Mouse (Mus musculus) forebrain, embryonic 11.5 days (tissue): ENCODE measurements around the gene Cyp26b1. TPM values are rescaled to one million over a fixed set of nuclear protein-coding genes. Genes with fewer than 3 reads are reported as not detected.

ENCODE experiments used
- ATAC-seq: fragments of 200-750 bp; cut with Nextera tagmentation; replicated peaks from 2 replicates; pipeline ENCODE4 v1.8.0; 2017; ENCODE audit warnings: moderate TSS enrichment; ENCODE audit not compliant: low FRiP score
- DNase-seq: peaks from one replicate; pipeline ENCODE4 v3.0.0-alpha.2; 2017; ENCODE audit warnings: low spot score
- H3K27ac ChIP-seq: fragments of 300-500 bp; sonication (generic); 2 replicates; pipeline ENCODE4 v1.5.1; 2014; ENCODE audit warnings: low read depth, low read length
- H3K27me3 ChIP-seq: fragments of 300-500 bp; sonication (generic); 2 replicates; pipeline ENCODE4 v1.6.1; 2014; ENCODE audit warnings: mild to moderate bottlenecking, low read length, mixed read lengths; ENCODE audit not compliant: control insufficient read depth, insufficient read depth
- H3K36me3 ChIP-seq: fragments of 300-500 bp; sonication (generic); 2 replicates; pipeline ENCODE4 v1.6.1; 2014; ENCODE audit warnings: mild to moderate bottlenecking, low read length, moderate library complexity, mixed read lengths; ENCODE audit not compliant: control insufficient read depth, insufficient read depth
- H3K4me1 ChIP-seq: fragments of 300-500 bp; sonication (generic); replicated peaks from 2 replicates; pipeline ENCODE4 v1.6.1; 2014; ENCODE audit warnings: low read length, mixed read lengths; ENCODE audit not compliant: control insufficient read depth, insufficient read depth
- H3K4me2 ChIP-seq: fragments of 300-500 bp; sonication (generic); 2 replicates; pipeline ENCODE4 v1.6.1; 2014; ENCODE audit warnings: low read depth, mild to moderate bottlenecking, low read length, moderate library complexity, mixed read lengths; ENCODE audit not compliant: severe bottlenecking
- H3K4me3 ChIP-seq: fragments of 300-500 bp; sonication (generic); 2 replicates; pipeline ENCODE4 v1.5.1; 2014; ENCODE audit warnings: low read depth, low read length
- H3K9ac ChIP-seq: fragments of 300-500 bp; sonication (generic); 2 replicates; pipeline ENCODE4 v1.6.1; 2014; ENCODE audit warnings: low read length
- H3K9me3 ChIP-seq: fragments of 300-500 bp; sonication (generic); 2 replicates; pipeline ENCODE4 v1.6.1; 2016; ENCODE audit warnings: low read length, mixed read lengths; ENCODE audit not compliant: control insufficient read depth
- WGBS: fragments of 180-500 bp; shearing (Covaris S2); extraction: QIAGEN DNeasy Blood & Tissue Kit; methylation state at CpG from one replicate; pipeline ENCODE4 v1.1.7; 2014; 5-methylcytosine and 5-hydroxymethylcytosine counted together
- polyA plus RNA-seq: library from polyadenylated mRNA; unstranded; fragments of >200 nt; fragmentation: Nextera tagmentation; extraction: Ambion mirVana; gene quantifications from 2 replicates; pipeline ENCODE4 v1.2.1, GENCODE M21; 2014

The Cyp26b1 gene
- polyA plus RNA-seq, 1 experiment from 2014 or later, result 1.2 TPM

GRCm38 (mm10) chr6:84549852-84550437 is 43.8 kb downstream of the Cyp26b1 start:
- whole genome bisulfite sequencing, result 74% methylated on average over 9 of the region's 9 CpGs
- ATAC-seq (no peak), DNase-seq (no peak)
- no peak overlapping the region for H3K4me3 ChIP-seq
- no peak overlapping the region for H3K9ac ChIP-seq
- H3K27ac ChIP-seq, result no peak overlapping the region
- no peaks in the 10 kb centered on the region for H3K4me1 ChIP-seq
- H3K27me3 ChIP-seq, result no peaks in the 10 kb centered on the region
- H3K4me2 ChIP-seq, result no peak overlapping the region
- no peaks in the 10 kb centered on the region for H3K9me3 ChIP-seq
- no peaks in the 10 kb centered on the region for H3K36me3 ChIP-seq

GRCm38 (mm10) chr6:84545428-84545827 is 48.3 kb downstream of the Cyp26b1 start:
- Histone ChIP-seq H3K36me3 (no peaks in the 10 kb centered on the region), H3K9ac (no peak overlapping the region), H3K27ac (no peak overlapping the region), H3K4me3 (no peak overlapping the region), H3K9me3 (no peaks in the 10 kb centered on the region), H3K27me3 (no peaks in the 10 kb centered on the region), H3K4me1 (no peaks in the 10 kb centered on the region), H3K4me2 (no peak overlapping the region)
- 75% methylated on average over 2 of the region's 2 CpGs for WGBS
- no peak for DNase-seq
- ATAC-seq, result no peak

GRCm38 (mm10) chr6:84544359-84544758 is 49.3 kb downstream of the Cyp26b1 start:
- WGBS, result 86% methylated on average over 3 of the region's 3 CpGs
- no peak overlapping the region for H3K4me2 ChIP-seq
- DNase-seq, result no peak

GRCm38 (mm10) chr6:84543516-84543915 is 50.2 kb downstream of the Cyp26b1 start:
- Histone ChIP-seq H3K9ac (no peak overlapping the region), H3K27me3 (no peaks in the 10 kb centered on the region), H3K4me1 (no peaks in the 10 kb centered on the region), H3K4me3 (no peak overlapping the region), H3K9me3 (no peaks in the 10 kb centered on the region), H3K36me3 (no peaks in the 10 kb centered on the region), H3K27ac (no peak overlapping the region), H3K4me2 (no peak overlapping the region)
- no peak for DNase-seq
- ATAC-seq, result no peak
- 42% methylated on average over 5 of the region's 5 CpGs for WGBS

More at GRCm38 (mm10) chr6:84544359-84544758, 49.3 kb downstream of the Cyp26b1 start:
- Histone ChIP-seq H3K4me1 (no peaks in the 10 kb centered on the region), H3K27me3 (no peaks in the 10 kb centered on the region), H3K9ac (no peak overlapping the region), H3K9me3 (no peaks in the 10 kb centered on the region), H3K27ac (no peak overlapping the region), H3K4me3 (no peak overlapping the region), H3K36me3 (no peaks in the 10 kb centered on the region)
- no peak for ATAC-seq

GRCm38 (mm10) chr6:84539924-84540323 is 53.8 kb downstream of the Cyp26b1 start:
- ATAC-seq, result no peak
- no peak overlapping the region for H3K9ac ChIP-seq
- 59% methylated on average over 4 of the region's 4 CpGs for WGBS

GRCm38 (mm10) chr6:84538681-84539080 is 55.0 kb downstream of the Cyp26b1 start:
- DNase-seq (no peak), ATAC-seq (no peak)
- no peak overlapping the region for H3K4me2 ChIP-seq
- H3K4me1 ChIP-seq, result no peaks in the 10 kb centered on the region
- no peak overlapping the region for H3K4me3 ChIP-seq
- no peak overlapping the region for H3K27ac ChIP-seq
- H3K9me3 ChIP-seq, result no peaks in the 10 kb centered on the region
- no peaks in the 10 kb centered on the region for H3K36me3 ChIP-seq
- 82% methylated on average over 3 of the region's 3 CpGs for WGBS
- H3K27me3 ChIP-seq, result no peaks in the 10 kb centered on the region
- H3K9ac ChIP-seq, result no peak overlapping the region

More at GRCm38 (mm10) chr6:84539924-84540323, 53.8 kb downstream of the Cyp26b1 start:
- no peak for DNase-seq
- Histone ChIP-seq H3K4me3 (no peak overlapping the region), H3K27me3 (no peaks in the 10 kb centered on the region), H3K4me2 (no peak overlapping the region), H3K9me3 (no peaks in the 10 kb centered on the region), H3K4me1 (no peaks in the 10 kb centered on the region), H3K36me3 (no peaks in the 10 kb centered on the region), H3K27ac (no peak overlapping the region)

GRCm38 (mm10) chr6:84537611-84538197 is 56.0 kb downstream of the Cyp26b1 start:
- no peak overlapping the region for H3K9ac ChIP-seq
- 85% methylated on average over 16 of the region's 16 CpGs for WGBS
- H3K4me2 ChIP-seq, result no peak overlapping the region
- DNase-seq (no peak), ATAC-seq (no peak)
- H3K4me1 ChIP-seq, result no peaks in the 10 kb centered on the region
- no peak overlapping the region for H3K4me3 ChIP-seq
- no peaks in the 10 kb centered on the region for H3K9me3 ChIP-seq
- no peaks in the 10 kb centered on the region for H3K27me3 ChIP-seq
- H3K36me3 ChIP-seq, result no peaks in the 10 kb centered on the region
- no peak overlapping the region for H3K27ac ChIP-seq

GRCm38 (mm10) chr6:84534944-84535343 is 58.8 kb downstream of the Cyp26b1 start:
- DNase-seq (no peak), ATAC-seq (no peak)
- Histone ChIP-seq H3K9ac (no peak overlapping the region), H3K27me3 (no peaks in the 10 kb centered on the region), H3K36me3 (no peaks in the 10 kb centered on the region), H3K27ac (no peak overlapping the region), H3K4me1 (no peaks in the 10 kb centered on the region), H3K9me3 (no peaks in the 10 kb centered on the region), H3K4me3 (no peak overlapping the region), H3K4me2 (no peak overlapping the region)
- 77% methylated on average over 3 of the region's 3 CpGs for WGBS

- Histone ChIP-seq H3K36me3 (no peaks in the 10 kb centered on the region), H3K9me3 (no peaks in the 10 kb centered on the region), H3K27ac (no peak overlapping the region), H3K27me3 (no peaks in the 10 kb centered on the region), H3K4me1 (no peaks in the 10 kb centered on the region), H3K9ac (no peak overlapping the region), H3K4me3 (no peak overlapping the region), H3K4me2 (no peak overlapping the region)
- ATAC-seq, result no peak
- no peak for DNase-seq
Measured at GRCm38 (mm10) chr6:84529912-84530311, 63.8 kb downstream of the Cyp26b1 start.
